Mouse (Mus musculus): Measurements from ENCODE around the gene Bend5. TPM values are rescaled to one million over a fixed set of nuclear protein-coding genes. Genes with fewer than 3 reads are reported as not detected.

Gene Bend5
- polyA plus RNA-seq, 1 experiment from 2014 or later: 17.7 TPM

GRCm38 (mm10) chr4:111424371-111424950 is 9.7 kb downstream of the Bend5 start:
- Histone ChIP-seq H3K4me2 (no peak overlapping the region), H3K9me3 (replicated peaks; ENCODE audit: control insufficient read depth, low read length) (no peaks in the 10 kb centered on the region), H3K27me3 (ENCODE audit: control insufficient read depth, insufficient read depth, low read length) (no peaks in the 10 kb centered on the region), H3K9ac (ENCODE audit: low read depth, low read length) (no peak overlapping the region), H3K4me1 (ENCODE audit: control insufficient read depth, insufficient read depth, low read length) (peaks cover 5% of the 10 kb centered on the region; the same call in 1 of the 2 replicates), H3K36me3 (ENCODE audit: control insufficient read depth, insufficient read depth, low read length) (no peaks in the 10 kb centered on the region), H3K27ac (ENCODE audit: low read depth, low read length) (no peak overlapping the region), H3K4me3 (ENCODE audit: low read depth, low read length) (no peak overlapping the region)
- no peak for ATAC-seq (replicated peaks; ENCODE audit: insufficient number of reproducible peaks, low FRiP score, low TSS enrichment)
- 91% methylated on average over 1 of the region's 1 CpGs for WGBS (ENCODE audit: insufficient replicate concordance)

GRCm38 (mm10) chr4:111425170-111425569 is 10.4 kb downstream of the Bend5 start:
- Histone ChIP-seq H3K27ac (ENCODE audit: low read depth, low read length) (no peak overlapping the region), H3K27me3 (ENCODE audit: control insufficient read depth, insufficient read depth, low read length) (no peaks in the 10 kb centered on the region), H3K4me1 (ENCODE audit: control insufficient read depth, insufficient read depth, low read length) (peaks cover 5% of the 10 kb centered on the region; the same call in 1 of the 2 replicates), H3K9me3 (replicated peaks; ENCODE audit: control insufficient read depth, low read length) (no peaks in the 10 kb centered on the region), H3K4me2 (no peak overlapping the region), H3K4me3 (ENCODE audit: low read depth, low read length) (no peak overlapping the region), H3K36me3 (ENCODE audit: control insufficient read depth, insufficient read depth, low read length) (no peaks in the 10 kb centered on the region), H3K9ac (ENCODE audit: low read depth, low read length) (no peak overlapping the region)
- peak; percentile 66 for ATAC-seq (replicated peaks; ENCODE audit: insufficient number of reproducible peaks, low FRiP score, low TSS enrichment)
- 36% methylated on average over 6 of the region's 6 CpGs for WGBS (ENCODE audit: insufficient replicate concordance)

GRCm38 (mm10) chr4:111431186-111431585 is 16.4 kb downstream of the Bend5 start:
- no peaks in the 10 kb centered on the region for H3K9me3 ChIP-seq (replicated peaks; ENCODE audit: control insufficient read depth, low read length)
- no peaks in the 10 kb centered on the region for H3K27me3 ChIP-seq (ENCODE audit: control insufficient read depth, insufficient read depth, low read length)
- H3K4me3 ChIP-seq (ENCODE audit: low read depth, low read length): no peak overlapping the region
- no peak overlapping the region for H3K4me2 ChIP-seq
- H3K36me3 ChIP-seq (ENCODE audit: control insufficient read depth, insufficient read depth, low read length): peaks cover 8% of the 10 kb centered on the region; the same call in 1 of the 2 replicates
- 77% methylated on average over 2 of the region's 2 CpGs for WGBS (ENCODE audit: insufficient replicate concordance)
- H3K27ac ChIP-seq (ENCODE audit: low read depth, low read length): no peak overlapping the region
- H3K4me1 ChIP-seq (ENCODE audit: control insufficient read depth, insufficient read depth, low read length): peaks cover 3% of the 10 kb centered on the region; the same call in 1 of the 2 replicates
- no peak overlapping the region for H3K9ac ChIP-seq (ENCODE audit: low read depth, low read length)
- ATAC-seq (replicated peaks; ENCODE audit: insufficient number of reproducible peaks, low FRiP score, low TSS enrichment): no peak

- H3K4me1 ChIP-seq (ENCODE audit: control insufficient read depth, insufficient read depth, low read length): peaks cover 3% of the 10 kb centered on the region; the same call in 1 of the 2 replicates
- WGBS (ENCODE audit: insufficient replicate concordance): 69% methylated on average over 5 of the region's 5 CpGs
- H3K9ac ChIP-seq (ENCODE audit: low read depth, low read length): no peak overlapping the region
- H3K36me3 ChIP-seq (ENCODE audit: control insufficient read depth, insufficient read depth, low read length): peaks cover 8% of the 10 kb centered on the region; the same call in 1 of the 2 replicates
- no peak for ATAC-seq (replicated peaks; ENCODE audit: insufficient number of reproducible peaks, low FRiP score, low TSS enrichment)
- H3K27ac ChIP-seq (ENCODE audit: low read depth, low read length): no peak overlapping the region
- H3K9me3 ChIP-seq (replicated peaks; ENCODE audit: control insufficient read depth, low read length): no peaks in the 10 kb centered on the region
- H3K27me3 ChIP-seq (ENCODE audit: control insufficient read depth, insufficient read depth, low read length): no peaks in the 10 kb centered on the region
- H3K4me2 ChIP-seq: no peak overlapping the region
- H3K4me3 ChIP-seq (ENCODE audit: low read depth, low read length): no peak overlapping the region
Measured at GRCm38 (mm10) chr4:111432013-111432412, 17.2 kb downstream of the Bend5 start.

GRCm38 (mm10) chr4:111432417-111432816 is 17.6 kb downstream of the Bend5 start:
- Histone ChIP-seq H3K9ac (ENCODE audit: low read depth, low read length) (no peak overlapping the region), H3K27me3 (ENCODE audit: control insufficient read depth, insufficient read depth, low read length) (no peaks in the 10 kb centered on the region), H3K4me1 (ENCODE audit: control insufficient read depth, insufficient read depth, low read length) (peaks cover 3% of the 10 kb centered on the region; the same call in 1 of the 2 replicates), H3K4me2 (no peak overlapping the region), H3K9me3 (replicated peaks; ENCODE audit: control insufficient read depth, low read length) (no peaks in the 10 kb centered on the region), H3K4me3 (ENCODE audit: low read depth, low read length) (no peak overlapping the region), H3K36me3 (ENCODE audit: control insufficient read depth, insufficient read depth, low read length) (peaks cover 8% of the 10 kb centered on the region; the same call in 1 of the 2 replicates), H3K27ac (ENCODE audit: low read depth, low read length) (no peak overlapping the region)
- 81% methylated on average over 5 of the region's 5 CpGs for WGBS (ENCODE audit: insufficient replicate concordance)
- ATAC-seq (replicated peaks; ENCODE audit: insufficient number of reproducible peaks, low FRiP score, low TSS enrichment): no peak

- Histone ChIP-seq H3K27me3 (ENCODE audit: control insufficient read depth, insufficient read depth, low read length) (no peaks in the 10 kb centered on the region), H3K9me3 (replicated peaks; ENCODE audit: control insufficient read depth, low read length) (no peaks in the 10 kb centered on the region), H3K27ac (ENCODE audit: low read depth, low read length) (no peak overlapping the region), H3K4me1 (ENCODE audit: control insufficient read depth, insufficient read depth, low read length) (peaks cover 2% of the 10 kb centered on the region; the same call in 1 of the 2 replicates), H3K4me2 (no peak overlapping the region), H3K36me3 (ENCODE audit: control insufficient read depth, insufficient read depth, low read length) (no peaks in the 10 kb centered on the region), H3K4me3 (ENCODE audit: low read depth, low read length) (no peak overlapping the region), H3K9ac (ENCODE audit: low read depth, low read length) (no peak overlapping the region)
- ATAC-seq (replicated peaks; ENCODE audit: insufficient number of reproducible peaks, low FRiP score, low TSS enrichment): no peak
- 85% methylated on average over 1 of the region's 1 CpGs for WGBS (ENCODE audit: insufficient replicate concordance)
Measured at GRCm38 (mm10) chr4:111441709-111442108, 26.9 kb downstream of the Bend5 start.

- Histone ChIP-seq H3K9me3 (replicated peaks; ENCODE audit: control insufficient read depth, low read length) (no peaks in the 10 kb centered on the region), H3K4me3 (ENCODE audit: low read depth, low read length) (no peak overlapping the region), H3K4me2 (no peak overlapping the region), H3K27ac (ENCODE audit: low read depth, low read length) (no peak overlapping the region), H3K27me3 (ENCODE audit: control insufficient read depth, insufficient read depth, low read length) (no peaks in the 10 kb centered on the region), H3K4me1 (ENCODE audit: control insufficient read depth, insufficient read depth, low read length) (peaks cover 2% of the 10 kb centered on the region; the same call in 1 of the 2 replicates), H3K36me3 (ENCODE audit: control insufficient read depth, insufficient read depth, low read length) (no peaks in the 10 kb centered on the region), H3K9ac (ENCODE audit: low read depth, low read length) (no peak overlapping the region)
- 56% methylated on average over 1 of the region's 1 CpGs for WGBS (ENCODE audit: insufficient replicate concordance)
- no peak for ATAC-seq (replicated peaks; ENCODE audit: insufficient number of reproducible peaks, low FRiP score, low TSS enrichment)
Measured at GRCm38 (mm10) chr4:111442435-111443238, 27.8 kb downstream of the Bend5 start.

- WGBS (ENCODE audit: insufficient replicate concordance): 75% methylated on average over 10 of the region's 10 CpGs
- no peak overlapping the region for H3K9ac ChIP-seq (ENCODE audit: low read depth, low read length)
- no peaks in the 10 kb centered on the region for H3K36me3 ChIP-seq (ENCODE audit: control insufficient read depth, insufficient read depth, low read length)
- no peaks in the 10 kb centered on the region for H3K9me3 ChIP-seq (replicated peaks; ENCODE audit: control insufficient read depth, low read length)
- ATAC-seq (replicated peaks; ENCODE audit: insufficient number of reproducible peaks, low FRiP score, low TSS enrichment): no peak
- H3K27ac ChIP-seq (ENCODE audit: low read depth, low read length): no peak overlapping the region
- peaks cover 2% of the 10 kb centered on the region; the same call in 1 of the 2 replicates for H3K4me1 ChIP-seq (ENCODE audit: control insufficient read depth, insufficient read depth, low read length)
- H3K4me3 ChIP-seq (ENCODE audit: low read depth, low read length): no peak overlapping the region
- no peak overlapping the region for H3K4me2 ChIP-seq
- no peaks in the 10 kb centered on the region for H3K27me3 ChIP-seq (ENCODE audit: control insufficient read depth, insufficient read depth, low read length)
Measured at GRCm38 (mm10) chr4:111443906-111444615, 29.3 kb downstream of the Bend5 start.

Measured in heart, embryonic 11.5 days (tissue).